Mouse (Mus musculus) urinary bladder, adult 18-20 months (tissue): ENCODE measurements around the gene Lamp2.
"Not testable (repeated sequence)": the region's sequence is repeated elsewhere in the genome, so short reads cannot be mapped to it uniquely, and the experiment has no call there.

Experiments used
- DNase-seq, 2 experiments: peaks; one replicate each; pipeline ENCODE4 v3.0.0; 2022; ENCODE audit warnings: low spot score in 2 of 2, mixed read lengths in 2 of 2

Gene Lamp2

DNA sequence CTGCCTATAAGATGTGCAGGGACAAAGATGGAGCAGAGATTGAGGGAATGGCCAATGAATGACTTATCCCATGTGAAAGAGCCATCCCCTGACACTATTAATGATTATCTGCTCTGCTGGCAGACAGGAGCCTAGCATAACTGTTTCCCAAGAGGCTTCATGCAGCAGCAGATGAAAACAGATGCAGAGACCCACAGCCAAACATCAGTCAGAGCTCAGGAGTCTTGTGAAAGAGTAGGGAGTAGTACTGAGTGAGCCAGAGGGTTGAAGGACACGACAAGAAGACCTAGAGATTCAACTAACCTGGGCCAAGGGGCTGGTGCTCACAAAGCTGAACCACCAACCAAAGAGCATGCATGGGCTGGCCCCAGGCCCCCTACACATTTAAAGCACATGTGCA lies 30.2 kb downstream of the Lamp2 start:
- no peak for DNase-seq

DNA sequence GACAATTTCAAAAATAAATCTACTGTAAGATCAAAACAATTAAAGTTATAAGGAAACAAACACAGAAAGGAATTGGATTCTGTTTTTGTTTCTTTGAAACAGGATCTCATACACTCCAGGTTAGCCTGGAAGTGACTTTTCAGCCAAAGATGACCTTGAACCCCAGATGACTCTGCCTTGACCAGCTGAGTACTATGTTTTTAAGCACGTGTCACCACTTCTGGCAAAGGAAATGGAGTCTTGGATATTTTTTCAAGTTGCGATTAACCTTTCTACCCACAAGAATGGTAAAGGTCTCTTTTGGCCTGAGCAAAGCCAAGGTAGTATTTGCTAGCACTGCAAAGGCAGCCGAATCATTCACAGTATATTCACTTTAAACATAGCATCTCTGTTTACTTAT lies 33.2 kb downstream of the Lamp2 start:
- no peak for DNase-seq

DNA sequence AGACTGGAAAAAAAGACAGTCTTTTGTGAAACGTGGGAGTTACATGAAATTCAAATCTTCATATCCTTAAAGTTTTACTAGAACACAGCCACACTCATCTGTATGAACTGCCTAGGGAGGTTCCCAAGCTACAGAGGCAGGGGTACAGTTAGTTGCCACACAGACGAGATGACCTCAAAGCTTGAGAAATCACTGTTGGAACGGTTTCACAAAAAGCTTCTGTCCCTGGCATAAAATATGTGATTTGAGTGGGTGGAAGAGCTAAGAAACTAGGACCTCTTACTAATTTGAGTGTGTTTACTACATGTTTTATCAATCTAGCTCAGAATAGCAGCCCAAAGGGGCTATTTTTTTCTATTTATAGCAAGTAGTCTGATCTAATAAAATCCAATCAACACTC lies 33.9 kb downstream of the Lamp2 start:
- DNase-seq, result no peak

DNA sequence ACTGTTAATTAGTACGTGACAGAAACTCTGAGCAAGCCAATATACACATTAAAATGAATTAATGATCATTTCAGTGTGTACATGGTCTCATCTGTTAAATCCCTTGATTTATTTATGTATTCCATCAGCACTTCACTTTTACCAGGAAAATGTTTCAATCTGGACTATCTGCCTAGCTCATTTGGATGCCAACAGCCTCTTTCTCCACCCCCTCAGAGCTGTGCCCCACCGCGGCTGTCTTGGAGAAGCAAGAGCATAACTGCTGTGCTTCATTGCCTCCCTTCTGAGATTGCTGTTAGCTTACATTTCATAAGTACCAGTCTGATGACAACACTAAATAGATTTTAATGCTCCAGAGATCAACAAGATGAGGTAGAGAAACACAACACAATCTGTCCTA lies 52.4 kb downstream of the Lamp2 start:
- no peak for DNase-seq

DNA sequence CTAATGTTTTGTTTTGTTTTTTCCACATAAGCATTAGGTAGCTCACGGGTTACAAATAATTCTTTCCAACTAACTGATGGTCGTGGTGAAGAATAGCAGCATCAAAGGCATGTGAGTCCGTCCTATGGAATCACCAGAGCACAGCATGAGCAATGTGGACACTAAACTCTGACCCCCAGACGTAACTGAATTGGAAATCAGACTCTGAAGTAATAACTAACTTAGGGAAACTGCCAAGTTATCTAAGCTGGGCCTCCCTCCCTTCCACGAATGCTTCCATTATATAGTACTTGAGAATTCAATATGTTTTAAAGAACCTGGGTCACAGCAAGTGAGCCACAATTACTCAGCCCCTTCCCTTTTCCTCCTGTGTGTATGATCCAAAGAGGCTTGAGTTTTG lies 53.3 kb downstream of the Lamp2 start:
- DNase-seq, result no peak

DNA sequence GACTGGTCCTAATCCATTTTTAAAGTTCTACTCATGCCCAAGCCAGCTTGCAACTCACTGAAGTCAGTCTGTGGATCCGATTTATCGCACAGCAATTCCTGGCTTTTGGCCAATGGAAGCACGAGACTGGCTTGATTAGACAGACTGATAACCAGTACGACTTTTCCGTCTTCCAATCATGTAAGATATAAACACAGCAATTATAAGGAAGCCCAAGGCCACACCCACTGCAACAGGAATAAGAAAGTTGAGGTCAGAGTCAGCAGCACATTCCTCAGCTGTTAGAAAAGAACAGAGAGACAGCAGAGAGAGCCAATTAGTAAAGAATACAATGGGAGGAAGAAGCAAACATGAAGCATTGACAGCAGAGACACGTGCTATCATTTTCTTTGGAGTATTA lies 54.2 kb downstream of the Lamp2 start:
- DNase-seq, result no peak

DNA sequence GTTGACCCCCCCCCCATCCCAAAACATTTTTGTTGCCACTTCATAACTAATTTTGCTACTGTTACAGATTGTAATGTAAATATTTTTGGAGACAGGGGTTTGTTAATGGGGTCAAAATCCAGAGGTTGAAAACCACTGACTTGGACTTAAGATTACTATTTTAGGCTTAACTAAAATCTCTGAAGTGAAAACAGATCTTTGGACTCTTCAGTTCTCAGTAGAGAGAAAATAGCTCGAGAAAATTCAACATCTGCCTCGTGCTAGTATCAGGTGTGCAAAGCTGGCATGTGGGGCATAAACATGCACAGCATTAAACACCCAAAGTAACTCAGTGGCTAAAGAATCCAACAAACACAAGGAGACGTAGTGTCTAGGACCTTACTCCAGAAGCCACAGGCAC lies 55.6 kb downstream of the Lamp2 start:
- DNase-seq, result no peak

DNA sequence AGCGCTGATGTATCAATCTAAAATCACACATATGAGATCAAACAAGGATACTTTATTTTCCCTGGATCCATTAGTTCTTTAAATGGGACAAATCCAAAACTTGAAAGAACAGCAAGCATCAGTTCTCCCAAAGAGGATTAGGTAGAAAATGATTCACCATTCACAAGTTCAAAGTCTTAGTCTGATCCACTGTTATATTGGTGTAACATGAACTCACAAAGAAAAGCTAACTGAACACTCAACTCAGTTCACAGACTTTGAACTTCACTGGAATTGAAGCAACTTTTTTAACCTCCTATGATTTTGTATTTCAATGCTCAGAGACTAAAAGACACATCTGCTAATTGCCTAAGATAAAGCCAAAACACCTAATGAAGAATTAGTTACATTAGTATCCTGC lies 56.6 kb downstream of the Lamp2 start:
- no peak for DNase-seq

DNA sequence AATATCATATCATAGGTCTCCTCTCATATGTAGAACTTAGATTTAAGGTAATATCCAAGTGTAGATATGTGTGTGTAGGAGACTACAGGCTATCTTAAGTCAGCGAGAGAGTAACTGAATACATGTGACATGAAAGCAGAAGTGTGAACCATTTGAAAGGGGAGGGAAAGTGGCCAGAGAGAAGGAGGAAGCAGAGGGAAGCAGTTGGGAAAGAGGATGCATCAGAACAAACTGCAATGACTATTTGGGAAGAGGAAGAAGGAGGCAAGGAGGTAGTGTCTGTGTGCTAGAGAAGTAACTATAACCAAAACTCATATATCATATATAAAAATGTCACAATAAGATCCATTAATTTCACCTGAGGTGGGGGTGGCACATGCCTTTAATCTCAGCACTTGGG lies 83.1 kb downstream of the Lamp2 start:
- DNase-seq, result not testable (repeated sequence)

DNA sequence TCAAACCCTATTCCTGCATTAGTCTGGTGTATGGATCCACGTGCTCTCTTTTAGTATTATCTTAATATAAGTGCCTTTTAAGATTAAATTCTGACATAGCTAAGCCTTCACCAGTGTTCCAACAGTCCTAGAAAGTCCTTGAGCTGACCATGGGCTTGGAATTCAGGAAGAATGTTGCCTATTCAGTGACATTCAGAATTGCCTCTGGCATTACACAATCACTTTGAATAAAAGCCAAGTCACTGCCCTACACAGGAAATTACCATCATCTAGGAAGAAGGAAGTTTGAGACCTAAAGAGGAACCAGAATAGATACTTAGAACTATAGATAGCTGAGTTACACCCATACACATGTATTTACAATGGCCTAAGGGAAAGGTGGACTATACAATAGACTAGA lies 91.6 kb downstream of the Lamp2 start:
- not testable (repeated sequence) for DNase-seq

DNA sequence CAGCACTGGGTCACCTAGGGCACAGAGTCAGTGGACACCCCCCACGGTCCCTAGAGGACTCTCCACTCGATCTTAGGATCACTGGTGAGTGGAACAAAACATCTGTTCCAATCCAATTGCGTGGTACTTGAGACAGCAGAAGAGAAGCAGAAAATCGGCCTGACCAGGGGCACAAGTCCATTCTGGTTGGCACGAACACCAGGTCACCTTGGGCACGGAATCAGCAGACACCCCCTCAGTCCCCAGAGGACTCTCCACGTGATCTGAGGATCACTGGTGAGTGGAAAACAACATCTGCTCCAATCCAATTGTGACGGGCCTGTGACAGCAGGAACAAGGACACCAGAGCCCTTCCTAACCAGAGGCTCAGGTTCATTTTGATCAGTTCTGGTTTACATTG lies 94.2 kb downstream of the Lamp2 start:
- DNase-seq, result no peak
